Mouse (Mus musculus) embryonic facial prominence, embryonic 12.5 days (tissue): Measurements from ENCODE around the gene Cyp24a1. TPM values are rescaled to one million over a fixed set of nuclear protein-coding genes. Genes with fewer than 3 reads are reported as not detected.

Experiments
- ATAC-seq: fragments of 200-750 bp; cut with Nextera tagmentation; 2 replicates; pipeline ENCODE4 v1.8.0; 2017; ENCODE audit not compliant: insufficient number of reproducible peaks, insufficient read depth, low FRiP score, low TSS enrichment
- H3K27ac ChIP-seq: fragments of 300-500 bp; sonication (generic); 2 replicates; pipeline ENCODE4 v1.5.1; 2016; ENCODE audit warnings: mild to moderate bottlenecking
- H3K27me3 ChIP-seq: fragments of 300-500 bp; sonication (generic); 2 replicates; pipeline ENCODE4 v1.6.1; 2016; ENCODE audit warnings: mild to moderate bottlenecking, moderate library complexity
- H3K36me3 ChIP-seq: fragments of 300-500 bp; sonication (generic); 2 replicates; pipeline ENCODE4 v1.6.1; 2016; ENCODE audit warnings: mild to moderate bottlenecking
- H3K4me1 ChIP-seq: fragments of 300-500 bp; sonication (generic); 2 replicates; pipeline ENCODE4 v1.6.1; 2016
- H3K4me2 ChIP-seq: fragments of 300-500 bp; sonication (generic); replicated peaks from 2 replicates; pipeline ENCODE4 v1.6.1; 2016; ENCODE audit warnings: mild to moderate bottlenecking, moderate library complexity
- H3K4me3 ChIP-seq: fragments of 300-500 bp; sonication (generic); 2 replicates; pipeline ENCODE4 v1.5.1; 2016; ENCODE audit warnings: mild to moderate bottlenecking
- H3K9ac ChIP-seq: fragments of 300-500 bp; sonication (generic); 2 replicates; pipeline ENCODE4 v1.6.1; 2016; ENCODE audit warnings: mild to moderate bottlenecking, moderate library complexity
- H3K9me3 ChIP-seq: fragments of 300-500 bp; sonication (generic); 2 replicates; pipeline ENCODE4 v1.6.1; 2016; ENCODE audit warnings: mild to moderate bottlenecking, moderate library complexity
- WGBS: fragments of 180-500 bp; shearing (Covaris S2); methylation state at CpG from one replicate; pipeline ENCODE4 v1.1.7; 2016; 5-methylcytosine and 5-hydroxymethylcytosine counted together
- polyA plus RNA-seq: library from polyadenylated mRNA; unstranded; fragments of >200 nt; fragmentation: Nextera tagmentation; extraction: Ambion mirVana; gene quantifications from 2 replicates; pipeline ENCODE4 v1.2.1, GENCODE M21; 2016

Cyp24a1 gene
- polyA plus RNA-seq = not detected in 2 replicates

GRCm38 (mm10) chr2:170497091-170497566 is at the start of gene Cyp24a1:
Cyp24a1 (minus strand) TSS chr2:170497145.
- peaks cover 71% of the 10 kb centered on the region for H3K27me3 ChIP-seq
- peak within 1 kb of the TSS; percentile 36 for H3K9ac ChIP-seq
- under 1% methylated on average over 35 of the region's 36 CpGs for WGBS
- no peaks in the 10 kb centered on the region for H3K9me3 ChIP-seq
- H3K4me1 ChIP-seq = peaks cover 21% of the 10 kb centered on the region
- ATAC-seq = 0 out of 2 replicates have a peak, but pooled peaks have one; percentile 28
- H3K4me2 ChIP-seq = peak within 1 kb of the TSS; percentile 50
- H3K36me3 ChIP-seq = no peaks in the 10 kb centered on the region
- H3K27ac ChIP-seq = no peak within 1 kb of the TSS
- peak within 1 kb of the TSS; percentile 31 for H3K4me3 ChIP-seq

GRCm38 (mm10) chr2:170545745-170546144 is 48.8 kb upstream of the Cyp24a1 start:
- no peak overlapping the region for H3K27ac ChIP-seq
- 54% methylated on average over 4 of the region's 4 CpGs for WGBS
- no peak for ATAC-seq
- H3K4me2 ChIP-seq = no peak overlapping the region
- no peaks in the 10 kb centered on the region for H3K27me3 ChIP-seq
- H3K36me3 ChIP-seq = no peaks in the 10 kb centered on the region
- no peaks in the 10 kb centered on the region for H3K9me3 ChIP-seq
- H3K9ac ChIP-seq = no peak overlapping the region
- peaks cover 7% of the 10 kb centered on the region for H3K4me1 ChIP-seq
- no peak overlapping the region for H3K4me3 ChIP-seq

- no peak overlapping the region for H3K27ac ChIP-seq
- no peak overlapping the region for H3K9ac ChIP-seq
- H3K27me3 ChIP-seq = no peaks in the 10 kb centered on the region
- H3K36me3 ChIP-seq = no peaks in the 10 kb centered on the region
- ATAC-seq = no peak
- peaks cover 5% of the 10 kb centered on the region; the same call in 1 of the 2 replicates for H3K4me1 ChIP-seq
- no peak overlapping the region for H3K4me2 ChIP-seq
- WGBS = 86% methylated on average over 7 of the region's 7 CpGs
- no peaks in the 10 kb centered on the region for H3K9me3 ChIP-seq
- no peak overlapping the region for H3K4me3 ChIP-seq
Observed at GRCm38 (mm10) chr2:170544950-170545349, 48.0 kb upstream of the Cyp24a1 start.

- no peak overlapping the region for H3K27ac ChIP-seq
- H3K4me2 ChIP-seq = no peak overlapping the region
- H3K9me3 ChIP-seq = no peaks in the 10 kb centered on the region
- H3K36me3 ChIP-seq = no peaks in the 10 kb centered on the region
- ATAC-seq = no peak
- no peak overlapping the region for H3K4me3 ChIP-seq
- H3K9ac ChIP-seq = no peak overlapping the region
- H3K4me1 ChIP-seq = peaks cover 5% of the 10 kb centered on the region; the same call in 1 of the 2 replicates
- 84% methylated on average over 3 of the region's 3 CpGs for WGBS
- H3K27me3 ChIP-seq = no peaks in the 10 kb centered on the region
Observed at GRCm38 (mm10) chr2:170544159-170544558, 47.2 kb upstream of the Cyp24a1 start.

GRCm38 (mm10) chr2:170543625-170544024 is 46.7 kb upstream of the Cyp24a1 start:
- H3K9me3 ChIP-seq = no peaks in the 10 kb centered on the region
- no peaks in the 10 kb centered on the region for H3K36me3 ChIP-seq
- no peak overlapping the region for H3K4me2 ChIP-seq
- no peaks in the 10 kb centered on the region for H3K27me3 ChIP-seq
- no peak overlapping the region for H3K27ac ChIP-seq
- peaks cover 5% of the 10 kb centered on the region; the same call in 1 of the 2 replicates for H3K4me1 ChIP-seq
- no peak overlapping the region for H3K9ac ChIP-seq
- WGBS = 63% methylated on average over 5 of the region's 5 CpGs
- no peak for ATAC-seq
- H3K4me3 ChIP-seq = no peak overlapping the region

GRCm38 (mm10) chr2:170539211-170539610 is 42.3 kb upstream of the Cyp24a1 start:
- Histone ChIP-seq H3K9me3 (no peaks in the 10 kb centered on the region), H3K27me3 (no peaks in the 10 kb centered on the region), H3K9ac (no peak overlapping the region), H3K4me3 (no peak overlapping the region), H3K4me2 (no peak overlapping the region), H3K4me1 (no peaks in the 10 kb centered on the region), H3K36me3 (no peaks in the 10 kb centered on the region), H3K27ac (no peak overlapping the region)
- no peak for ATAC-seq
- 85% methylated on average over 9 of the region's 9 CpGs for WGBS

GRCm38 (mm10) chr2:170535841-170536240 is 38.9 kb upstream of the Cyp24a1 start:
- no peak overlapping the region for H3K4me3 ChIP-seq
- no peaks in the 10 kb centered on the region for H3K9me3 ChIP-seq
- H3K9ac ChIP-seq = no peak overlapping the region
- no peak overlapping the region for H3K27ac ChIP-seq
- no peak overlapping the region for H3K4me2 ChIP-seq
- no peak for ATAC-seq
- no peaks in the 10 kb centered on the region for H3K27me3 ChIP-seq
- H3K36me3 ChIP-seq = no peaks in the 10 kb centered on the region
- no peaks in the 10 kb centered on the region for H3K4me1 ChIP-seq

GRCm38 (mm10) chr2:170534803-170535174 is 37.8 kb upstream of the Cyp24a1 start:
- no peak overlapping the region for H3K9ac ChIP-seq
- H3K27me3 ChIP-seq = no peaks in the 10 kb centered on the region
- WGBS = 89% methylated on average over 11 of the region's 11 CpGs
- H3K36me3 ChIP-seq = no peaks in the 10 kb centered on the region
- ATAC-seq = no peak
- no peak overlapping the region for H3K4me2 ChIP-seq
- H3K9me3 ChIP-seq = no peaks in the 10 kb centered on the region
- H3K4me1 ChIP-seq = no peaks in the 10 kb centered on the region
- no peak overlapping the region for H3K27ac ChIP-seq
- no peak overlapping the region for H3K4me3 ChIP-seq

- Histone ChIP-seq H3K36me3 (no peaks in the 10 kb centered on the region), H3K27ac (no peak overlapping the region), H3K9me3 (no peaks in the 10 kb centered on the region), H3K9ac (no peak overlapping the region), H3K4me2 (no peak overlapping the region), H3K4me3 (no peak overlapping the region), H3K4me1 (no peaks in the 10 kb centered on the region), H3K27me3 (no peaks in the 10 kb centered on the region)
- no peak for ATAC-seq
- 43% methylated on average over 12 of the region's 12 CpGs for WGBS
Observed at GRCm38 (mm10) chr2:170534116-170534802, 37.3 kb upstream of the Cyp24a1 start.

GRCm38 (mm10) chr2:170530256-170530655 is 33.3 kb upstream of the Cyp24a1 start:
- H3K36me3 ChIP-seq = no peaks in the 10 kb centered on the region
- no peak for ATAC-seq

GRCm38 (mm10) chr2:170529766-170530165 is 32.8 kb upstream of the Cyp24a1 start:
- Histone ChIP-seq H3K36me3 (no peaks in the 10 kb centered on the region), H3K4me2 (no peak overlapping the region), H3K27ac (no peak overlapping the region), H3K9ac (no peak overlapping the region), H3K9me3 (no peaks in the 10 kb centered on the region), H3K4me1 (no peaks in the 10 kb centered on the region), H3K4me3 (no peak overlapping the region), H3K27me3 (no peaks in the 10 kb centered on the region)
- ATAC-seq = no peak
- WGBS = 89% methylated on average over 7 of the region's 7 CpGs

More at GRCm38 (mm10) chr2:170530256-170530655, 33.3 kb upstream of the Cyp24a1 start:
- H3K27ac ChIP-seq = no peak overlapping the region
- H3K4me2 ChIP-seq = no peak overlapping the region
- H3K4me1 ChIP-seq = no peaks in the 10 kb centered on the region
- H3K9ac ChIP-seq = no peak overlapping the region
- no peaks in the 10 kb centered on the region for H3K9me3 ChIP-seq
- 81% methylated on average over 3 of the region's 3 CpGs for WGBS
- no peaks in the 10 kb centered on the region for H3K27me3 ChIP-seq
- H3K4me3 ChIP-seq = no peak overlapping the region

- H3K4me2 ChIP-seq = no peak overlapping the region
- no peak for ATAC-seq
- H3K27ac ChIP-seq = no peak overlapping the region
- no peaks in the 10 kb centered on the region for H3K27me3 ChIP-seq
- H3K4me3 ChIP-seq = no peak overlapping the region
- 92% methylated on average over 16 of the region's 16 CpGs for WGBS
- H3K9me3 ChIP-seq = no peaks in the 10 kb centered on the region
- H3K36me3 ChIP-seq = no peaks in the 10 kb centered on the region
- no peaks in the 10 kb centered on the region for H3K4me1 ChIP-seq
- no peak overlapping the region for H3K9ac ChIP-seq
Observed at GRCm38 (mm10) chr2:170528061-170528460, 31.1 kb upstream of the Cyp24a1 start.
